Mouse (Mus musculus) layer of hippocampus, adult 9-11 months (tissue): ENCODE results near the gene Tom1l2.

Experiments used
- DNase-seq: peaks from one replicate; pipeline ENCODE4 v3.0.0; 2022

Tom1l2 gene

GRCm38 (mm10) chr11:60302354-60303083 is 50.2 kb downstream of the Tom1l2 start:
- DNase-seq = no peak

- no peak for DNase-seq
These were observed 51.0 kb downstream of the Tom1l2 start for GRCm38 (mm10) chr11:60301588-60302208.

- no peak for DNase-seq
These were observed 52.4 kb downstream of the Tom1l2 start for GRCm38 (mm10) chr11:60300318-60300717.

- no peak for DNase-seq
These were observed 54.9 kb downstream of the Tom1l2 start for GRCm38 (mm10) chr11:60297772-60298171.

GRCm38 (mm10) chr11:60294630-60295313 is 57.9 kb downstream of the Tom1l2 start:
- no peak for DNase-seq

GRCm38 (mm10) chr11:60293683-60294629 is 58.7 kb downstream of the Tom1l2 start:
- peak; percentile 75 for DNase-seq

GRCm38 (mm10) chr11:60292718-60293117 is 60.0 kb downstream of the Tom1l2 start:
- DNase-seq = peak; percentile 84

GRCm38 (mm10) chr11:60288980-60289379 is 63.7 kb downstream of the Tom1l2 start:
- no peak for DNase-seq

- DNase-seq = peak; percentile 50
These were observed 66.4 kb downstream of the Tom1l2 start for GRCm38 (mm10) chr11:60286311-60286710.

GRCm38 (mm10) chr11:60280429-60281414 is 72.0 kb downstream of the Tom1l2 start:
- no peak for DNase-seq

- no peak for DNase-seq
These were observed 73.2 kb downstream of the Tom1l2 start for GRCm38 (mm10) chr11:60279483-60279882.

GRCm38 (mm10) chr11:60277771-60278170 is 74.9 kb downstream of the Tom1l2 start:
- no peak for DNase-seq

GRCm38 (mm10) chr11:60277164-60277740 is 75.5 kb downstream of the Tom1l2 start:
- DNase-seq = no peak

GRCm38 (mm10) chr11:60276408-60277093 is 76.2 kb downstream of the Tom1l2 start:
- no peak for DNase-seq

GRCm38 (mm10) chr11:60273273-60273805 is 79.4 kb downstream of the Tom1l2 start:
- no peak for DNase-seq

- no peak for DNase-seq
These were observed 84.1 kb downstream of the Tom1l2 start for GRCm38 (mm10) chr11:60268563-60268962.

GRCm38 (mm10) chr11:60265271-60265985 is 87.3 kb downstream of the Tom1l2 start:
- no peak for DNase-seq

GRCm38 (mm10) chr11:60264651-60265050 is 88.1 kb downstream of the Tom1l2 start:
- no peak for DNase-seq

- DNase-seq = no peak
These were observed 90.3 kb downstream of the Tom1l2 start for GRCm38 (mm10) chr11:60262396-60262795.
